Mouse (Mus musculus) heart, postnatal 14 days (tissue): Measurements from ENCODE around the gene Mrpl30. TPM values are rescaled to one million over a fixed set of nuclear protein-coding genes. Genes with fewer than 3 reads are reported as not detected.

Experiments
- DNase-seq, 2 experiments: peaks; one replicate each; pipeline ENCODE4 v3.0.0; 2021 to 2022
- intact Hi-C: fragments of 180-260 bp; cut with DNase I; formaldehyde crosslinking; loops from one replicate; pipeline ENCODE4 v1.15.1; 2025
- total RNA-seq, 2 experiments: library from RNA; stranded (reverse); gene quantifications; 2 replicates each; pipeline ENCODE4 v1.2.3; 2021

Mrpl30 gene
- total RNA-seq, 2 experiments from 2014 or later: 311 to 329 TPM

GRCm38 (mm10) chr1:37889206-37889605 is 1.1 kb upstream of the Mrpl30 start:
- no peak for DNase-seq
- intact Hi-C loops: no loop called here

GRCm38 (mm10) chr1:37891400-37891799 is 1.1 kb downstream of the Mrpl30 start:
- intact Hi-C loops: loop anchor here (5.0 kb wide), 1 partner anchor 241 kb away; no protein-coding TSS in a partner anchor
- DNase-seq: no peak

- intact Hi-C loops: loop anchor here (5.0 kb wide), 2 partner anchors 98 to 238 kb away; no protein-coding TSS in a partner anchor
- no peak for DNase-seq
Observed at GRCm38 (mm10) chr1:37894606-37895005, 4.3 kb downstream of the Mrpl30 start.

GRCm38 (mm10) chr1:37899816-37900215 is 9.5 kb downstream of the Mrpl30 start:
- DNase-seq: no peak
- intact Hi-C loops: loop anchor here (5.0 to 10.0 kb wide), 2 partner anchors 92 to 885 kb away; no protein-coding TSS in a partner anchor

GRCm38 (mm10) chr1:37900288-37900687 is 10.0 kb downstream of the Mrpl30 start:
- intact Hi-C loops: loop anchor here (10.0 kb wide), 1 partner anchor 885 kb away; no protein-coding TSS in a partner anchor
- no peak for DNase-seq

GRCm38 (mm10) chr1:37903178-37903577 is 12.9 kb downstream of the Mrpl30 start:
- DNase-seq: peak; percentile 7 to 32
- intact Hi-C loops: loop anchor here (10.0 kb wide), 1 partner anchor 882 kb away; no protein-coding TSS in a partner anchor

- no peak for DNase-seq
- intact Hi-C loops: no loop called here
Observed at GRCm38 (mm10) chr1:37912751-37913150, 22.5 kb downstream of the Mrpl30 start.

- no peak for DNase-seq
- intact Hi-C loops: no loop called here
Observed at GRCm38 (mm10) chr1:37916393-37916792, 26.1 kb downstream of the Mrpl30 start, which contains the start of gene Lyg2. TSS of gene Lyg2 (minus strand) at chr1:37916493.

GRCm38 (mm10) chr1:37917666-37918065 is 27.4 kb downstream of the Mrpl30 start:
- DNase-seq: no peak
- intact Hi-C loops: no loop called here

GRCm38 (mm10) chr1:37918096-37918495 is 27.8 kb downstream of the Mrpl30 start:
- intact Hi-C loops: no loop called here
- DNase-seq: no peak

GRCm38 (mm10) chr1:37922536-37922935 is 32.3 kb downstream of the Mrpl30 start:
- no peak for DNase-seq
- intact Hi-C loops: no loop called here

- DNase-seq: no peak
- intact Hi-C loops: no loop called here
Observed at GRCm38 (mm10) chr1:37925971-37926370, 35.7 kb downstream of the Mrpl30 start.

- DNase-seq: no peak
- intact Hi-C loops: no loop called here
Observed at GRCm38 (mm10) chr1:37931806-37932205, 41.5 kb downstream of the Mrpl30 start.

Other genes starting within 250 kb of the Mrpl30 start
- gene 2010300C02Rik, start 170.4 kb upstream of the Mrpl30 start, total RNA-seq: 1 to 10 TPM; 1.1 to 1.3 TPM
- gene Tsga10, start 24.0 kb upstream of the Mrpl30 start, total RNA-seq: 1 to 10 TPM; 3.5 to 3.8 TPM
- gene Lipt1, start 18.7 kb upstream of the Mrpl30 start, total RNA-seq: 10 to 100 TPM in 1 of 2 experiments, 1 to 10 TPM in 1; 8.9 to 11.4 TPM
- 1 to 10 TPM; 5.0 to 5.6 TPM for gene Mitd1, start 66 bp upstream of the Mrpl30 start, total RNA-seq
- gene Lyg2, start 26.0 kb downstream of the Mrpl30 start, total RNA-seq: not detected
- gene Lyg1, start 67.3 kb downstream of the Mrpl30 start, total RNA-seq: not detected
- gene Txndc9, start 107.4 kb downstream of the Mrpl30 start, total RNA-seq: 10 to 100 TPM; 51.4 to 52.1 TPM
- 10 to 100 TPM; 31.6 to 36.5 TPM for gene Eif5b, start 107.5 kb downstream of the Mrpl30 start, total RNA-seq
- gene Rev1, start 239.3 kb downstream of the Mrpl30 start, total RNA-seq: 10 to 100 TPM; 16.2 to 19.9 TPM